Mouse (Mus musculus) liver, embryonic 13.5 days (tissue): ENCODE measurements around the gene Lyz2. TPM values are rescaled to one million over a fixed set of nuclear protein-coding genes. Genes with fewer than 3 reads are reported as not detected.

Experiments
- ATAC-seq: fragments of 200-750 bp; cut with Nextera tagmentation; 2 replicates; pipeline ENCODE4 v1.8.0; 2017; ENCODE audit warnings: low read depth, mild to moderate bottlenecking, moderate number of reproducible peaks, moderate library complexity
- DNase-seq: peaks from one replicate; pipeline ENCODE4 v3.0.0; 2022
- H3K27ac ChIP-seq: fragments of 300-500 bp; sonication (generic); 2 replicates; pipeline ENCODE4 v1.5.1; 2015; ENCODE audit warnings: moderate library complexity, mild to moderate bottlenecking, inconsistent platforms
- H3K27me3 ChIP-seq: fragments of 300-500 bp; sonication (generic); 2 replicates; pipeline ENCODE4 v1.6.1; 2015; ENCODE audit warnings: mild to moderate bottlenecking, inconsistent platforms
- H3K36me3 ChIP-seq: fragments of 300-500 bp; sonication (generic); 2 replicates; pipeline ENCODE4 v1.6.1; 2015; ENCODE audit warnings: mild to moderate bottlenecking, inconsistent platforms
- H3K4me1 ChIP-seq: fragments of 300-500 bp; sonication (generic); replicated peaks from 2 replicates; pipeline ENCODE4 v1.6.1; 2015; ENCODE audit warnings: inconsistent platforms
- H3K4me2 ChIP-seq: fragments of 300-500 bp; sonication (generic); 2 replicates; pipeline ENCODE4 v1.6.1; 2015; ENCODE audit warnings: inconsistent platforms, mild to moderate bottlenecking, moderate library complexity
- H3K4me3 ChIP-seq: fragments of 300-500 bp; sonication (generic); replicated peaks from 2 replicates; pipeline ENCODE4 v1.5.1; 2015; ENCODE audit warnings: mild to moderate bottlenecking, inconsistent platforms
- H3K9ac ChIP-seq: fragments of 300-500 bp; sonication (generic); 2 replicates; pipeline ENCODE4 v1.6.1; 2015; ENCODE audit warnings: mild to moderate bottlenecking, inconsistent platforms
- H3K9me3 ChIP-seq: fragments of 300-500 bp; sonication (generic); replicated peaks from 2 replicates; pipeline ENCODE4 v1.6.1; 2016; ENCODE audit warnings: inconsistent platforms
- WGBS: fragments of 180-500 bp; shearing (Covaris S2); methylation state at CpG from one replicate; pipeline ENCODE4 v1.1.7; 2015; ENCODE audit not compliant: insufficient replicate concordance; 5-methylcytosine and 5-hydroxymethylcytosine counted together
- polyA plus RNA-seq: library from polyadenylated mRNA; unstranded; fragments of >200 nt; fragmentation: Nextera tagmentation; extraction: Ambion mirVana; gene quantifications from 2 replicates; pipeline ENCODE4 v1.2.1, GENCODE M21; 2015

Lyz2 gene
- polyA plus RNA-seq: 150 and 159 TPM in 2 replicates

DNA sequence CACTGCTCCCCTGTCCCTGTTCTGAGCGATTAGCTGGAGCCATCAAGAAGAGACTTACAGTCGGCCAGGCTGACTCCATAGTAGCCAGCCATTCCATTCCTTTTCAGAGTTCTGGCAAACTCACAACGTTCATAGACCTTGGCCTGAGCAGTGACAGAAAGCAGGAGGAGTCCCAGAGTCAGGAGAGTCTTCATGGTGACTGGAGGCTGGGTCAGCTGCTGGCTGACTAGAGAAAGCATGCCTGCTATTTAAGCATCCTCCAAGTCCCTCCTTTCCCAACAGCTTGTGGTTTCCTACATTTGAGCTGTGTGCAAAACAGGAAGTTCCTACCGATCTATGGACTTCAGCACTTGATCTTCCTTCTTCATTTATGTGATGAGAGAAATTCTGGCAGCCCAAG lies at the start of gene Lyz2:
Lyz2 (minus strand) TSS at position 273 of the 400 bp plus-strand sequence.
- 16% methylated on average over 4 of the region's 4 CpGs for WGBS
- DNase-seq: no peak

DNA sequence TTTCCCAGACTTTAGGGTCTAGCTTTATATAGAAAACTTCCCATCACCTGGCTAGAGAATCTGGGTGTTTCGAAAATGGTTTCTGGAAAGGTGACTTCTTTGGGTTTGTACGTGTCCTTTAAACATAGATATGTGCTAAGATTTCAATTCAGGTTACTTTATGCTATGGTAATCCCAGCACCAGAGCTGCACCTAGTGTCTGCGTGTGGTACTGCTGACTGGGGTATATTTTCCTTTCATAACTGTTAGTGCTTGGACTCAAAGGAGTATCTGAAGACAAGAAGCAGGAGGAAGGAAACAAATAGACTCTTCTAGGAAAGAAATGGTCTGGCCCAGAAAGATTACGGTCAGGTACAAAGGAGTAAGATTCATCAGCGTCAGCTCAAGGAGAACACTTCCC lies 48.4 kb upstream of the Lyz2 start:
- H3K4me1 ChIP-seq: no peaks in the 10 kb centered on the region
- H3K9me3 ChIP-seq: no peaks in the 10 kb centered on the region
- ATAC-seq (no peak), DNase-seq (no peak)
- no peak overlapping the region for H3K27ac ChIP-seq
- no peaks in the 10 kb centered on the region for H3K36me3 ChIP-seq
- H3K9ac ChIP-seq: no peak overlapping the region
- no peak overlapping the region for H3K4me3 ChIP-seq
- no peak overlapping the region for H3K4me2 ChIP-seq
- no peaks in the 10 kb centered on the region for H3K27me3 ChIP-seq
- 41% methylated on average over 5 of the region's 5 CpGs for WGBS

More for the DNA sequence above, at the start of gene Lyz2:
- H3K27me3 ChIP-seq: no peaks in the 10 kb centered on the region
- ATAC-seq: no peak
- H3K9ac ChIP-seq: no peak within 1 kb of the TSS
- H3K4me2 ChIP-seq: peak within 1 kb of the TSS; percentile 9; the same call in 1 of the 2 replicates
- peak within 1 kb of the TSS; percentile 11; the same call in 1 of the 2 replicates for H3K4me3 ChIP-seq
- H3K4me1 ChIP-seq: no peaks in the 10 kb centered on the region
- no peak within 1 kb of the TSS for H3K27ac ChIP-seq
- H3K9me3 ChIP-seq: no peaks in the 10 kb centered on the region
- no peaks in the 10 kb centered on the region for H3K36me3 ChIP-seq

- no peak overlapping the region for H3K4me3 ChIP-seq
- H3K4me2 ChIP-seq: no peak overlapping the region
- no peaks in the 10 kb centered on the region for H3K27me3 ChIP-seq
- WGBS: 60% methylated on average over 7 of the region's 7 CpGs
- H3K9me3 ChIP-seq: no peaks in the 10 kb centered on the region
- H3K36me3 ChIP-seq: no peaks in the 10 kb centered on the region
- H3K4me1 ChIP-seq: no peaks in the 10 kb centered on the region
- ATAC-seq (no peak), DNase-seq (no peak)
- no peak overlapping the region for H3K27ac ChIP-seq
- H3K9ac ChIP-seq: no peak overlapping the region
Observed at GRCm38 (mm10) chr10:117323782-117324181, 41.7 kb upstream of the Lyz2 start.

- H3K4me3 ChIP-seq: no peak overlapping the region
- no peak overlapping the region for H3K4me2 ChIP-seq
- no peaks in the 10 kb centered on the region for H3K36me3 ChIP-seq
- ATAC-seq (no peak), DNase-seq (no peak)
- no peaks in the 10 kb centered on the region for H3K27me3 ChIP-seq
- H3K9me3 ChIP-seq: no peaks in the 10 kb centered on the region
- H3K27ac ChIP-seq: no peak overlapping the region
- H3K9ac ChIP-seq: no peak overlapping the region
- no peaks in the 10 kb centered on the region for H3K4me1 ChIP-seq
- WGBS: 75% methylated on average over 5 of the region's 5 CpGs
Observed at GRCm38 (mm10) chr10:117322630-117323029, 40.5 kb upstream of the Lyz2 start.

GRCm38 (mm10) chr10:117320571-117320981 lies 38.5 kb upstream of the Lyz2 start:
- Histone ChIP-seq H3K9me3 (no peaks in the 10 kb centered on the region), H3K9ac (no peak overlapping the region), H3K27ac (no peak overlapping the region), H3K4me1 (no peaks in the 10 kb centered on the region), H3K4me2 (no peak overlapping the region), H3K36me3 (no peaks in the 10 kb centered on the region), H3K4me3 (no peak overlapping the region), H3K27me3 (no peaks in the 10 kb centered on the region)
- ATAC-seq: no peak
- 64% methylated on average over 3 of the region's 3 CpGs for WGBS
- no peak for DNase-seq

- Histone ChIP-seq H3K27ac (no peak overlapping the region), H3K27me3 (no peaks in the 10 kb centered on the region), H3K36me3 (no peaks in the 10 kb centered on the region), H3K4me3 (no peak overlapping the region), H3K4me2 (no peak overlapping the region), H3K9me3 (no peaks in the 10 kb centered on the region), H3K9ac (no peak overlapping the region), H3K4me1 (no peaks in the 10 kb centered on the region)
- 74% methylated on average over 11 of the region's 11 CpGs for WGBS
- ATAC-seq (no peak), DNase-seq (no peak)
Observed at GRCm38 (mm10) chr10:117316391-117316790, 34.3 kb upstream of the Lyz2 start.

DNA sequence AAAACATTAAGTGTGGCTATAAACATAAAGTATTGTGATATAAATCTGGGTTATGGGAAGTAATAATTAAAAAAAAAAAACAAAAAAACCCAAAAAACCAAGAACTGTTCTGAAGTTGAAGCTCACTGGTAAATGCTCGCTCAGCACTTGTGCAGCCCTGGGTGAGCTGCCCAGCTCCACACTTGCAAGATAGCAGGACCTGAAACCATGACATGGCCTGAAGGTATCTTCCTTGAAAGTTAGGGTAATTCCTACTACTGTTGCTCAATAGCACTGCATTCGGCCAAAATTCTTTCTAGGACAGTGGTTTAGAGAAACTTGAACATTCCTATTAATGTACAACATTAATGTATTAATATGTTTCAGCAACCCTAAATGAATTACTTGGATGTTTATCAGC lies 31.0 kb upstream of the Lyz2 start:
- H3K36me3 ChIP-seq: no peaks in the 10 kb centered on the region
- no peaks in the 10 kb centered on the region for H3K4me1 ChIP-seq
- 73% methylated on average over 2 of the region's 2 CpGs for WGBS
- H3K27ac ChIP-seq: no peak overlapping the region
- H3K9me3 ChIP-seq: no peaks in the 10 kb centered on the region
- no peak overlapping the region for H3K4me2 ChIP-seq
- no peak for DNase-seq
- H3K9ac ChIP-seq: no peak overlapping the region
- H3K27me3 ChIP-seq: no peaks in the 10 kb centered on the region
- ATAC-seq: no peak
- no peak overlapping the region for H3K4me3 ChIP-seq

DNA sequence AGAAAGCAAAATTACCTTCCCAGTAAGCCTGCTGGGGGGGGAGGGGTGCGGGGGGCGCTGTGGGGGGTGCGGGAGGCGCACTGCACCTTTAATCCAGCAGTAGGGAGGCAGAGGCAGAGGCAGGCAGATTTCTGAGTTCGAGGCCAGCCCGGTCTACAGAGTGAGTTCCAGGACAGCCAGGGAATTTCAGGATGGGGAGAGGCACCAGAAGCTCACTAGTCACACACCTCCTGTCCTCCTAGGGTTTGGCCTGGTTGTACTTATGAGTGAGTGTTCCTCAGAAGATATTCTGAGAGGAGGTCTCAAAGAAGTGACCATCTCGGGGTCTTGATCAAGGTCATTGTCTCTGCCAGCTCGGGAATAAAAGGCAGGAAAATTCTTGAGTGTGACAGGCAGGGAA lies 30.0 kb upstream of the Lyz2 start:
- H3K36me3 ChIP-seq: no peaks in the 10 kb centered on the region
- H3K4me2 ChIP-seq: no peak overlapping the region
- no peak overlapping the region for H3K27ac ChIP-seq
- no peak overlapping the region for H3K4me3 ChIP-seq
- no peak for DNase-seq
- WGBS: 67% methylated on average over 8 of the region's 8 CpGs
- no peak overlapping the region for H3K9ac ChIP-seq
- no peaks in the 10 kb centered on the region for H3K4me1 ChIP-seq
- ATAC-seq: no peak
- H3K9me3 ChIP-seq: no peaks in the 10 kb centered on the region
- H3K27me3 ChIP-seq: no peaks in the 10 kb centered on the region

DNA sequence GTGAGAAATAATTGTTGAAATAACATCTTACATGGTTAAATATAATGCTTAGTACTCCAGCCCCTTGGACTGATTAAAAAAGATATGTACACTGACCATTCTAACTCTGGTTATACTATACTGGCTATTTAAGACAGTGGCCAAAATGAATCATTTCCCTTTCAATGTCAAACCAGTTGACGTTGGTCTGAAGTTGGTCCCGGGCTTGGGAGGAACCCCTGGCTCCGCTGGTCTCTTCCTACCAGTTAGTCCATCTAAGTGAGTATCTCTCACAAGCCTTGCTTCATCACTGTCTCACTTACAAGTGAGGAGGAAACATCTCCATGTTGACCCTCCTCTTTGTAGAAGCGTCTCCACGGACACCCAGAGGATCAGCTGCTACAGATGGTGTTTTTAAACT lies 22.2 kb upstream of the Lyz2 start:
- DNase-seq: no peak
- Histone ChIP-seq H3K9me3 (no peaks in the 10 kb centered on the region), H3K4me1 (0 out of 2 replicates have a peak, but pooled peaks cover 6% of the 10 kb centered on the region), H3K36me3 (no peaks in the 10 kb centered on the region), H3K4me2 (no peak overlapping the region), H3K9ac (no peak overlapping the region), H3K27ac (no peak overlapping the region), H3K27me3 (no peaks in the 10 kb centered on the region), H3K4me3 (no peak overlapping the region)
- no peak for ATAC-seq
- 46% methylated on average over 5 of the region's 5 CpGs for WGBS

- WGBS: 37% methylated on average over 1 of the region's 1 CpGs
- Histone ChIP-seq H3K27ac (no peak overlapping the region), H3K9ac (no peak overlapping the region), H3K36me3 (no peaks in the 10 kb centered on the region), H3K4me1 (0 out of 2 replicates have a peak, but pooled peaks cover 6% of the 10 kb centered on the region), H3K4me3 (no peak overlapping the region), H3K27me3 (no peaks in the 10 kb centered on the region), H3K4me2 (no peak overlapping the region), H3K9me3 (no peaks in the 10 kb centered on the region)
- ATAC-seq (no peak), DNase-seq (no peak)
Observed at GRCm38 (mm10) chr10:117301688-117302087, 19.6 kb upstream of the Lyz2 start.

- no peak overlapping the region for H3K27ac ChIP-seq
- H3K4me1 ChIP-seq: 0 out of 2 replicates have a peak, but pooled peaks cover 6% of the 10 kb centered on the region
- no peaks in the 10 kb centered on the region for H3K9me3 ChIP-seq
- 41% methylated on average over 5 of the region's 5 CpGs for WGBS
- no peak overlapping the region for H3K9ac ChIP-seq
- DNase-seq: no peak
- H3K4me3 ChIP-seq: no peak overlapping the region
- H3K36me3 ChIP-seq: no peaks in the 10 kb centered on the region
- no peak for ATAC-seq
- no peak overlapping the region for H3K4me2 ChIP-seq
- H3K27me3 ChIP-seq: no peaks in the 10 kb centered on the region
Observed at GRCm38 (mm10) chr10:117299901-117300520, 17.9 kb upstream of the Lyz2 start.

DNA sequence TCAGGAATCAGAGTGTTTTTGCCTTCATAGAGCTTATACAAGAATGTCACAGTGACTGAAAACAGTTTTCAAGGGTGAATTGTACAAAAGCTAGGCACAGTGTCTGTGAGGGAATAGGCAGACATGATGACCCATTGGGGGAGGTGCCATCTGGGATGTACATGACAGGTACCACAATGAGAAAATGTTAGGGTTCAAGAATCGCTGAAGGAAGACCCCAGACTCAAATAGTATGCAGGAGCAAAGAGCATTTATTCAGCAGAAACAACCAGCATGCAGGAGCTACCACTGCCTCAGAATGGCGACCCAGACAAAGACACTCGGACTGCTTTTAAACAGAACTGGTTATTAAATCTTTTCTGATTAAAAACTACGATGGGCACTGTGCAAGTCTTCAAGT lies 17.0 kb upstream of the Lyz2 start:
- 0 out of 2 replicates have a peak, but pooled peaks cover 6% of the 10 kb centered on the region for H3K4me1 ChIP-seq
- H3K9ac ChIP-seq: no peak overlapping the region
- no peaks in the 10 kb centered on the region for H3K36me3 ChIP-seq
- no peak overlapping the region for H3K4me2 ChIP-seq
- H3K27me3 ChIP-seq: no peaks in the 10 kb centered on the region
- 62% methylated on average over 4 of the region's 4 CpGs for WGBS
- DNase-seq (no peak), ATAC-seq (no peak)
- H3K4me3 ChIP-seq: no peak overlapping the region
- no peak overlapping the region for H3K27ac ChIP-seq
- H3K9me3 ChIP-seq: no peaks in the 10 kb centered on the region
